Mouse (Mus musculus): ENCODE data around the gene Zfp870.
"Not testable (repeated sequence)": the region's sequence is repeated elsewhere in the genome, so short reads cannot be mapped to it uniquely, and the experiment has no call there.

Gene Zfp870

GRCm38 (mm10) chr17:32872091-32872490, 19.4 kb downstream of the Zfp870 start:
- in situ Hi-C loops (cut with MseI, MboI) = no loop called here

GRCm38 (mm10) chr17:32871483-32871882, 20.0 kb downstream of the Zfp870 start:
- in situ Hi-C loops (cut with MseI, MboI) = no loop called here

GRCm38 (mm10) chr17:32867266-32867665, 24.2 kb downstream of the Zfp870 start:
- in situ Hi-C loops (cut with MseI, MboI) = not testable (repeated sequence)

- in situ Hi-C loops (cut with MseI, MboI) = not testable (repeated sequence)
These were observed 34.7 kb downstream of the Zfp870 start for GRCm38 (mm10) chr17:32856713-32857112.

- in situ Hi-C loops (cut with MseI, MboI) = no loop called here
These were observed 39.9 kb downstream of the Zfp870 start for GRCm38 (mm10) chr17:32851581-32851980.

GRCm38 (mm10) chr17:32841388-32841787, 50.1 kb downstream of the Zfp870 start:
- in situ Hi-C loops (cut with MseI, MboI) = no loop called here

- in situ Hi-C loops (cut with MseI, MboI) = no loop called here
These were observed 52.2 kb downstream of the Zfp870 start for GRCm38 (mm10) chr17:32839083-32839802.

GRCm38 (mm10) chr17:32830418-32830782, 61.0 kb downstream of the Zfp870 start:
- in situ Hi-C loops (cut with MseI, MboI) = no loop called here

GRCm38 (mm10) chr17:32829540-32830417, 61.7 kb downstream of the Zfp870 start, which contains the start of gene Zfp799:
Gene Zfp799 (minus strand): TSS chr17:32830261.
- in situ Hi-C loops (cut with MseI, MboI) = no loop called here
